Mouse (Mus musculus) small intestine, adult 2 months (tissue): Measurements from ENCODE around the gene Gpsm1. TPM values are rescaled to one million over a fixed set of nuclear protein-coding genes. Genes with fewer than 3 reads are reported as not detected.

Source experiments
- H3K27ac ChIP-seq: fragments of 200-500 bp; 2 replicates; pipeline ENCODE4 v1.5.1; 2012; ENCODE audit warnings: low read depth, low read length, control low read depth, inconsistent platforms; ENCODE audit not compliant: insufficient read depth
- H3K27me3 ChIP-seq: fragments of 200-500 bp; 2 replicates; pipeline ENCODE4 v1.6.1; 2012; ENCODE audit warnings: mild to moderate bottlenecking, moderate library complexity, low read length, inconsistent platforms; ENCODE audit not compliant: control insufficient read depth, insufficient read depth
- H3K36me3 ChIP-seq: fragments of 200-500 bp; 2 replicates; pipeline ENCODE4 v1.6.1; 2012; ENCODE audit warnings: mild to moderate bottlenecking, low read length, control low read depth, inconsistent platforms; ENCODE audit not compliant: control insufficient read depth, insufficient read depth
- H3K4me1 ChIP-seq: fragments of 200-500 bp; 2 replicates; pipeline ENCODE4 v1.6.1; 2012; ENCODE audit warnings: low read length, inconsistent platforms, mixed read lengths; ENCODE audit not compliant: control insufficient read depth, insufficient read depth, insufficient read length
- H3K4me3 ChIP-seq: fragments of 200-500 bp; 2 replicates; pipeline ENCODE4 v1.5.1; 2012; ENCODE audit warnings: low read depth, mild to moderate bottlenecking, control low read depth, inconsistent platforms, low read length, moderate library complexity
- CTCF ChIP-seq: fragments of 200-500 bp; IDR thresholded peaks from 2 replicates; pipeline ENCODE4 v1.5.1; 2012; ENCODE audit warnings: low read depth, mild to moderate bottlenecking, control low read depth, inconsistent platforms, low read length, moderate library complexity, mixed read lengths; ENCODE audit not compliant: insufficient replicate concordance, insufficient read length; ENCODE audit errors: extremely low read depth
- POLR2A ChIP-seq: fragments of 200-500 bp; IDR thresholded peaks from 2 replicates; pipeline ENCODE4 v1.6.1; 2012; ENCODE audit warnings: low read depth, mild to moderate bottlenecking, control low read depth, inconsistent platforms, low read length, moderate library complexity
- WGBS: fragments of 180-500 bp; shearing (Covaris S2); methylation state at CpG from one replicate; pipeline ENCODE4 v1.1.7; 2018; 5-methylcytosine and 5-hydroxymethylcytosine counted together
- polyA plus RNA-seq: library from polyadenylated mRNA; depleted of rRNA; stranded (reverse); fragments of >200 nt; gene quantifications from 2 replicates; pipeline ENCODE4 v1.2.3, GENCODE M21; 2012

Gpsm1 gene
- polyA plus RNA-seq, 1 experiment: 7.1 TPM

DNA sequence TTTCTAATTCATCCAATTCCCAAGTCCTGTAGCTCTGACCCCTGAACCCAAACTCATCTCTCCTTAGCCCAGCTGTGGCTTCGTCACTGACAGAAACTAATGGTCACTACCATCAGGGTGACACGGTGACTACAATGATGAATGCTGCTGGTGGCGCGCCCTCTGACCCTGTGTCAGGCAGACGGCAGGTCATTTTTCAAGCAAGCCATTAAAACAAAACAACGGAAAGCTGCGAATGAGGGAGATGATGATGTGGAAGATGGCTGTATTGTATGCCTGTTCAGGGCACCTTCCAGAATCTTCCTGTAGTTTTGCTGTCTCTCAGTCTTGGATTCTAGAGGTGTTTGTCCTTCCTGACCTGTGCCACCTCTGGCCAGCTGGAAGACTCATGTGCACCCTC is 28.9 kb upstream of the Gpsm1 start:
- Histone ChIP-seq H3K27ac (no peak overlapping the region), H3K4me3 (no peak overlapping the region), H3K27me3 (no peaks in the 10 kb centered on the region), H3K4me1 (no peaks in the 10 kb centered on the region), H3K36me3 (no peaks in the 10 kb centered on the region)
- WGBS: 61% methylated on average over 7 of the region's 7 CpGs
- no peak for TF ChIP-seq POLR2A
- no peak for TF ChIP-seq CTCF

DNA sequence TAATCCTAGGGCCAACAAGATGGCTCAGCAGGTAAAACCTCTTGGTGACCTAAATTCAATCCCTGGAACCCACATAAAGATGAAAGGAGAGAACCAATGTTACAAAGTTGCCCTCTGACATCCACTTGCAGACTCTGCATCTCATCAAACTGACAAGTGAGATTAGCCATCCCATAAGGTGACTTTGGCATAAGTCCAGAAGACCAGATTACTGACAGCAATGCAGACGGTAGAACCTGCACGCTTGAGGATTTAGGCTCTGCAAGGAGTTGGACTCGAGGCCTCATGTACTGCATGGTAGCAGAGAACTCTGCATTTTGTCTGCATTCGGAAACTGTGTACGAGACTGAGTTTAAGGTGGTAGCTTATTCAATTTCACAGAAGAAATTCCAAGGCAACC is 25.2 kb upstream of the Gpsm1 start:
- WGBS: 70% methylated on average over 5 of the region's 5 CpGs
- TF ChIP-seq POLR2A (no peak), CTCF (no peak)
- Histone ChIP-seq H3K36me3 (no peaks in the 10 kb centered on the region), H3K4me1 (no peaks in the 10 kb centered on the region), H3K27ac (no peak overlapping the region), H3K4me3 (no peak overlapping the region), H3K27me3 (no peaks in the 10 kb centered on the region)

DNA sequence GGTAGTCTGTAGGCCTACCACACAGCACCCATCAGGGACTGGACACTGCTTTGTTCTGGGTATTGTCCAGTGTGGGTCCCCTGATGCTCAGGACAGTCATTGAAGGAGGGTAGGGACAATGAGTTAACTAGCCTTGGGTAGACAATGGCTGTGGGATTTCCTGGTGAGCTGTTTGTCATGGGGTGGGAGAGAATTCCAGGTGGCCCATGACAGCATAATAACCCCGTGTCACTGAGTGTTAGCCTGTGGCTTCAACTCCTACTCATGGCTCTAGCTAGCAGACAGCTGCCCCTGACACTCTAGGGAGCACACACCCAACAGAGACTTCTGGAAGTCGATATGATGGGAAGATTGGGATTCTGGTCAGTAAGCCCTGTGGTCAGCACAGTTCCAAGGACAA is 20.9 kb upstream of the Gpsm1 start, which contains the start of gene Ccdc187:
Gene Ccdc187 (minus strand): TSS at position 101 of the 400 bp plus-strand sequence.
- Histone ChIP-seq H3K36me3 (no peaks in the 10 kb centered on the region), H3K27ac (no peak within 1 kb of the TSS), H3K4me1 (no peaks in the 10 kb centered on the region), H3K4me3 (no peak within 1 kb of the TSS), H3K27me3 (no peaks in the 10 kb centered on the region)
- WGBS: 59% methylated on average over 2 of the region's 2 CpGs
- TF ChIP-seq CTCF (no peak), POLR2A (no peak)

DNA sequence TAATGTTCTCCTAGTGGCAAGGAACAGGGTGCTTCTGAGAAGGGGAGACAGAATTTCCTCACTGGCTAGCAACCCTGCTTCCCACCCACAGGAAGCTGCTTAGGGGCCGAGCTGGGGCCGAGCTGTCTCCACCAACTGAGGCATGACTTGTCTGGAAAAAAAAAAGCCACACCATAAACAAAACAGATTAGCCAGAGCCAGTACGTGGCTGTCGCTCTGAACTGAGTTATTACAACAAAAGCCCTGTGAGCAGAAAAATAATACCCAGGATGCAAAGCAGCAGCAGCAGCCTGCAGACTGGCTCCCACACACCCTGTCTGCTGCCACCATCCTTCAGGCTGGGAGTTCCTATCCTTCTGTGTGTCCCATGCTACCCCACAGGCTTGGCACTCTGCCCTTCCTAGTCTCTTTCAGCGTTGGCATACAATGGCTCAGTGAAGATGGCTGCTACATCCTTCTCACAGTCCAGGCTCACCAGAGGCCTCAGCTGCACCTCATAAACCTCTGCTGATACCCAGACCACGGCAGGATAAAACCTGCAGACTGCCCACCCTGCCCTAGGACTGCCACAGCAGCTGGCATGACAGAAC is 18.6 kb upstream of the Gpsm1 start:
- Histone ChIP-seq H3K27me3 (no peaks in the 10 kb centered on the region), H3K27ac (no peak overlapping the region), H3K4me1 (no peaks in the 10 kb centered on the region), H3K4me3 (no peak overlapping the region), H3K36me3 (no peaks in the 10 kb centered on the region)
- no peak for TF ChIP-seq POLR2A
- no peak for TF ChIP-seq CTCF
- WGBS: 49% methylated on average over 6 of the region's 6 CpGs

DNA sequence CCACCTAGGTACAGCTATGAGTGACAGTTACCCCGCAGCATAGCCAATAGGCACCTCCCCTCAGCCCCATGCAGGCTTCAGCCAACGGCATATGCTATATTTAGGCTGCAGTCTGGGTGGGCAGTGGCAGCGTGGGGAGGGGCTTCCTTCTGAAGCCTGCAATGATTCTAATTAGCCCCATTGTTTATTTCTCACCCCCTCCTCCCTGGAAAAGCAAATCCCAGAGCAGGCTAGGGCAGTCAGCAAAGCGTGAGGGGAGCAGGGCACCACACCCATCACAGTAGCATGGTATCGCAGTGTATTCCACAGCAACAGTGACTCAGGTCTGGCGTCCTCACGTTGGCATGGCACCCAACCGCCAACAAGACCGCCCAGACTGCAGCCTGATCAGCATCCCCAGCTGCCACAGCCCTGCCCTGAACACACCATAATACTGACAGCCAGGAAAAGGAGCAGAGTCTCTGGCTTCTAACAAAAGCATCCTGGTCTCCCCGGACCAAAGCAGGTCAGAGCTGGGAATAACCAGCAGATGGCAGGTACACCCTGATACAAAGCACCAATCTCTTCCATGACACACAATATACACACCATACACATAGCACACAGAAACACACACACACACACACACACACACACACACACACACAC is 17.0 kb upstream of the Gpsm1 start:
- Histone ChIP-seq H3K27me3 (no peaks in the 10 kb centered on the region), H3K4me3 (no peak overlapping the region), H3K27ac (no peak overlapping the region), H3K4me1 (no peaks in the 10 kb centered on the region), H3K36me3 (no peaks in the 10 kb centered on the region)
- TF ChIP-seq POLR2A (no peak), CTCF (no peak)
- WGBS: 7% methylated on average over 10 of the region's 10 CpGs

DNA sequence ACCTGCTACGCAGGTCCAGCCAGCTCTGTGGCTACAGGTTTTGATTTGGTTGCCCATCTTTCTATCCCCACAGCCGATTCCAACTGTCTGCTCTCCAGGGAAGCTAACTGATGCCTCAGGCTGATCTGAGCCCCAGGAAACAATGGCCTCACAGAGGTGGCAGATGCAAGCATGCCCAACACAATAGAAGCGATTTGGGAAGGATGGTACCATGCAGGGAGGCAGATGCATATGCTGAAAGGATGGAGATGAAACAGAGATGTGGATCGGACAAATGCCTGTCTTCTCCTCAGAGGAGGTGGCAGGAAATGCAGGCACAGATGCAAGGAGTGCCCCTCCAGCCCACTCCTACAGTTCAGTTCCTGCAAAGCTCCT is 16.5 kb upstream of the Gpsm1 start:
- Histone ChIP-seq H3K27me3 (no peaks in the 10 kb centered on the region), H3K36me3 (no peaks in the 10 kb centered on the region), H3K4me1 (no peaks in the 10 kb centered on the region), H3K4me3 (no peak overlapping the region), H3K27ac (no peak overlapping the region)
- TF ChIP-seq POLR2A: no peak
- no peak for TF ChIP-seq CTCF
- WGBS: 45% methylated on average over 4 of the region's 4 CpGs

DNA sequence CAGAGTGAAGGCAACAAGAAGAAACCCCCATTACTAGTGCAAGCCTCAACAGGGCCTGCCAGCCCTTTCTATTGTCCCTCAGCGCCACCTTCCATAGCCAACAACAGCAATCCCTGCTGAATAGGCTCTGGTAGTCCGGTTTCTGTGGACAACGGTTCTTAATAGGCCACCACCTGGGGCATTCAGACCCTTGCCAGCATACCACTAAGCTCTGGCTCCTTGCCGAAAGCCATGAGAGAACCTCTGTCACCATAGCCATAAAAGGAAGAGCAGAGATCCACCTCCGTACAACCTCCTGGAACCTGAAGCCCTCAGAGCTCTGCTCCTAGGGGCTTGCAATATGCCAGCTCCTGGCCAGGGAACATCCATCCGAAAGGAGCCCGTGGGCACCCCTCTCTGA is 16.0 kb upstream of the Gpsm1 start:
- WGBS: 65% methylated on average over 7 of the region's 7 CpGs
- no peaks in the 10 kb centered on the region for H3K27me3 ChIP-seq
- no peaks in the 10 kb centered on the region for H3K36me3 ChIP-seq
- TF ChIP-seq CTCF (no peak), POLR2A (no peak)
- H3K27ac ChIP-seq: no peak overlapping the region
- H3K4me1 ChIP-seq: no peaks in the 10 kb centered on the region
- no peak overlapping the region for H3K4me3 ChIP-seq
